Comparison of ENCODE assay signal across 10 mouse cellular contexts in the genomic region with DNA sequence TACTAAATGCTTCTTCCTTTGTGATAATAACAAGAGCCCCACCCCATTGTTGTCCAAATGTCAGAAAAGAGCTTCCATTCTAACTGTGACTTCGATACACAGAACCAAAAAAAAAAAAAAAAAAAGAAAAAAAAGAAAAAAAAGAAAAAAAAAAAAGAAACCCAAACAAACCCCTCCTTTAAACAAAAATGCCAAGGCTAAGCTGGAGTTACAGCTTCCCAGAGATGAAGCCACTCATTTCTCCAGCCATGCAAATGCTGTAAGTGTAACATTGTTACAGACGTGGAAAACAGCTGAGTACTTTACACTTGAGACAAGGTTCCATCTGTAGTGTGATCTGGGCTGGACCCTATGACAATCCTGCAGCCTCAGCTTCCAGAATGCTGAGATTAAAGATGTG. TPM values are rescaled to one million over a fixed set of nuclear protein-coding genes. Genes with fewer than 3 reads are reported as not detected.
A peak's percentile ranks its signal among the peaks of the same experiment; 100 is the strongest.
DNase-seq lines count a peak whose midpoint lies in the region; ATAC-seq lines count a peak whose summit lies in the region.
"Had no signal": no experiment of that assay in that cellular context is flagged by ENCODE, and none has a peak within 500 bp of the region (broad histone marks: within the 10 kb centered on the region; RNA-seq: fewer than 3 reads in every experiment).

No protein-coding gene starts in this region.

- H3K9ac ChIP-seq in forebrain, embryonic 13.5 days, result peak overlapping the region; percentile 71
- H3K9ac ChIP-seq in liver, embryonic 11.5 days (ENCODE audit: low read depth, low read length), result peak overlapping the region; percentile 75
- peak overlapping the region; percentile 74 for H3K9ac ChIP-seq in stomach, embryonic 16.5 days (ENCODE audit: low read length)

- ATAC-seq in megakaryocyte, adult 5-6 weeks (ENCODE audit: poor library complexity, severe bottlenecking), result no peak
- ATAC-seq in forebrain, embryonic 13.5 days, result no peak
- no peak for ATAC-seq in liver, embryonic 11.5 days (replicated peaks; ENCODE audit: low FRiP score)
- ATAC-seq in stomach, embryonic 16.5 days (ENCODE audit: insufficient read depth, low FRiP score), result no peak
- ATAC-seq: activated CD4-positive, CD25-positive, alpha-beta regulatory T cell, adult 4 months had no signal

- no peaks in the 10 kb centered on the region for H3K27me3 ChIP-seq in megakaryocyte, embryonic 14.5 days (replicated peaks)
- H3K27me3 ChIP-seq in forebrain, embryonic 13.5 days, result no peaks in the 10 kb centered on the region
- no peaks in the 10 kb centered on the region for H3K27me3 ChIP-seq in liver, embryonic 11.5 days (replicated peaks; ENCODE audit: control insufficient read depth, insufficient read depth, low read length)
- H3K27me3 ChIP-seq in stomach, embryonic 16.5 days (ENCODE audit: control insufficient read depth, insufficient read depth, low read length), result no peaks in the 10 kb centered on the region

- H3K36me3 ChIP-seq in megakaryocyte, embryonic 14.5 days (replicated peaks; ENCODE audit: low read length), result peaks cover 35% of the 10 kb centered on the region
- peaks cover 30% of the 10 kb centered on the region for H3K36me3 ChIP-seq in forebrain, embryonic 13.5 days (ENCODE audit: poor library complexity, severe bottlenecking)
- H3K36me3 ChIP-seq in liver, embryonic 11.5 days (ENCODE audit: control insufficient read depth, insufficient read depth, low read length), result peaks cover 26% of the 10 kb centered on the region
- peaks cover 18% of the 10 kb centered on the region for H3K36me3 ChIP-seq in stomach, embryonic 16.5 days (ENCODE audit: control insufficient read depth, insufficient read depth, low read length)

- peaks cover 56% of the 10 kb centered on the region for H3K4me1 ChIP-seq in megakaryocyte, embryonic 14.5 days
- H3K4me1 ChIP-seq in forebrain, embryonic 13.5 days, result peaks cover 46% of the 10 kb centered on the region
- peaks cover 24% of the 10 kb centered on the region for H3K4me1 ChIP-seq in liver, embryonic 11.5 days (replicated peaks; ENCODE audit: control insufficient read depth, insufficient read depth, low read length)
- H3K4me1 ChIP-seq in stomach, embryonic 16.5 days (ENCODE audit: control insufficient read depth, insufficient read depth, low read length), result peaks cover 25% of the 10 kb centered on the region

- H3K4me3 ChIP-seq in megakaryocyte, embryonic 14.5 days (replicated peaks), result peak overlapping the region; percentile 95
- peak overlapping the region; percentile 62 for H3K4me3 ChIP-seq in forebrain, embryonic 13.5 days
- peak overlapping the region; percentile 63 for H3K4me3 ChIP-seq in liver, embryonic 11.5 days (ENCODE audit: low read depth, low read length)
- peak overlapping the region; percentile 70 for H3K4me3 ChIP-seq in stomach, embryonic 16.5 days (replicated peaks; ENCODE audit: low read length)

- H3K9me3 ChIP-seq in megakaryocyte, embryonic 14.5 days, result peaks cover 3% of the 10 kb centered on the region; the same call in 1 of the 2 replicates
- H3K9me3 ChIP-seq in forebrain, embryonic 13.5 days (replicated peaks), result no peaks in the 10 kb centered on the region
- H3K9me3 ChIP-seq in liver, embryonic 11.5 days (ENCODE audit: control insufficient read depth, low read length), result no peaks in the 10 kb centered on the region
- no peaks in the 10 kb centered on the region for H3K9me3 ChIP-seq in stomach, embryonic 16.5 days (replicated peaks; ENCODE audit: control insufficient read depth, low read length)

- DNase-seq in liver, embryonic 11.5 days (ENCODE audit: low spot score), result no peak
- DNase-seq in cerebellum, adult 8-10 months, result no peak
- DNase-seq in adrenal gland, postnatal 36 days, result no peak
- no peak for DNase-seq in urinary bladder, postnatal 25 days (ENCODE audit: low spot score)
- DNase-seq: right cerebral cortex, postnatal 4 days had no signal

- H3K27ac ChIP-seq in forebrain, embryonic 13.5 days, result peak overlapping the region; percentile 88
- peak overlapping the region; percentile 95; the same call in 1 of the 2 replicates for H3K27ac ChIP-seq in liver, embryonic 11.5 days (ENCODE audit: low read depth, low read length)
- peak overlapping the region; percentile 99 for H3K27ac ChIP-seq in stomach, embryonic 16.5 days (ENCODE audit: low read length)

- WGBS in forebrain, embryonic 13.5 days, result 28% methylated on average over 2 of the region's 2 CpGs
- 22% methylated on average over 2 of the region's 2 CpGs for WGBS in liver, embryonic 11.5 days
- 17% methylated on average over 2 of the region's 2 CpGs for WGBS in stomach, embryonic 16.5 days

- peak overlapping the region; percentile 91 for H3K4me2 ChIP-seq in forebrain, embryonic 13.5 days
- peak overlapping the region; percentile 98 for H3K4me2 ChIP-seq in liver, embryonic 11.5 days
- peak overlapping the region; percentile 78 for H3K4me2 ChIP-seq in stomach, embryonic 16.5 days (ENCODE audit: low read depth, low read length)

RNA-seq across cellular contexts. Expression of a gene that starts 1.1 kb away (rescaled TPM):
- 16.4 and 53.9 TPM in 2 replicates for polyA plus RNA-seq in megakaryocyte, embryonic 14.5 days (2012; ENCODE audit: insufficient read depth, low replicate concordance)
- total RNA-seq in megakaryocyte, adult 5-6 weeks (2015), result 157 and 174 TPM in 2 replicates
- total RNA-seq in megakaryocyte, adult 5-6 weeks (2017), result 126 and 134 TPM in 2 replicates
- 352 TPM in 2 replicates for polyA plus RNA-seq in forebrain, embryonic 13.5 days (2015; fragmentation: Nextera tagmentation; extraction: Ambion mirVana)
- 498 and 502 TPM in 2 replicates for polyA plus RNA-seq in liver, embryonic 11.5 days (2014; fragmentation: Nextera tagmentation; extraction: Ambion mirVana)
- polyA plus RNA-seq in stomach, embryonic 16.5 days (2015; fragmentation: Nextera tagmentation; extraction: Ambion mirVana), result 322 and 323 TPM in 2 replicates
- total RNA-seq in adrenal gland, postnatal 36 days (2021), result 10 to 100 TPM; 25.1 to 36.1 TPM

RNA-seq across cellular contexts. Expression of a gene that starts 1.1 kb away (rescaled TPM):
- 22.7 and 67.6 TPM in 2 replicates for polyA plus RNA-seq in megakaryocyte, embryonic 14.5 days (2012; ENCODE audit: insufficient read depth, low replicate concordance)
- 42.9 and 51.6 TPM in 2 replicates for total RNA-seq in megakaryocyte, adult 5-6 weeks (2015)
- 52.4 and 55.1 TPM in 2 replicates for total RNA-seq in megakaryocyte, adult 5-6 weeks (2017)
- polyA plus RNA-seq in forebrain, embryonic 13.5 days (2015; fragmentation: Nextera tagmentation; extraction: Ambion mirVana), result 15.9 and 16.7 TPM in 2 replicates
- polyA plus RNA-seq in liver, embryonic 11.5 days (2014; fragmentation: Nextera tagmentation; extraction: Ambion mirVana), result 72.8 and 75.6 TPM in 2 replicates
- polyA plus RNA-seq in stomach, embryonic 16.5 days (2015; fragmentation: Nextera tagmentation; extraction: Ambion mirVana), result 96.5 and 103 TPM in 2 replicates
- 10 to 100 TPM; 89.6 to 93.7 TPM for total RNA-seq in adrenal gland, postnatal 36 days (2021)

RNA-seq across cellular contexts. Expression of a gene that starts 5.5 kb away (rescaled TPM):
- polyA plus RNA-seq in megakaryocyte, embryonic 14.5 days (2012; ENCODE audit: insufficient read depth, low replicate concordance), result 23.1 and 23.4 TPM in 2 replicates
- total RNA-seq in megakaryocyte, adult 5-6 weeks (2015), result 9.7 and 11.6 TPM in 2 replicates
- 10.8 and 11.8 TPM in 2 replicates for total RNA-seq in megakaryocyte, adult 5-6 weeks (2017)
- polyA plus RNA-seq in forebrain, embryonic 13.5 days (2015; fragmentation: Nextera tagmentation; extraction: Ambion mirVana), result 36.3 and 39.4 TPM in 2 replicates
- polyA plus RNA-seq in liver, embryonic 11.5 days (2014; fragmentation: Nextera tagmentation; extraction: Ambion mirVana), result 34.3 and 37.8 TPM in 2 replicates
- polyA plus RNA-seq in stomach, embryonic 16.5 days (2015; fragmentation: Nextera tagmentation; extraction: Ambion mirVana), result 27.5 and 28.6 TPM in 2 replicates
- 10 to 100 TPM; 23.3 to 30.0 TPM for total RNA-seq in adrenal gland, postnatal 36 days (2021)

RNA-seq across cellular contexts. Expression of a gene that starts 12.9 kb away (rescaled TPM):
- 35.3 and 137 TPM in 2 replicates for polyA plus RNA-seq in megakaryocyte, embryonic 14.5 days (2012; ENCODE audit: insufficient read depth, low replicate concordance)
- 23.2 and 28.2 TPM in 2 replicates for total RNA-seq in megakaryocyte, adult 5-6 weeks (2015)
- total RNA-seq in megakaryocyte, adult 5-6 weeks (2017), result 11.2 and 18.2 TPM in 2 replicates
- 30.4 and 32.4 TPM in 2 replicates for polyA plus RNA-seq in forebrain, embryonic 13.5 days (2015; fragmentation: Nextera tagmentation; extraction: Ambion mirVana)
- 35.5 and 37.7 TPM in 2 replicates for polyA plus RNA-seq in liver, embryonic 11.5 days (2014; fragmentation: Nextera tagmentation; extraction: Ambion mirVana)
- polyA plus RNA-seq in stomach, embryonic 16.5 days (2015; fragmentation: Nextera tagmentation; extraction: Ambion mirVana), result 21.1 and 23.4 TPM in 2 replicates
- 10 to 100 TPM; 35.0 to 40.6 TPM for total RNA-seq in adrenal gland, postnatal 36 days (2021)

RNA-seq across cellular contexts. Expression of a gene that starts 14.5 kb away (rescaled TPM):
- 0.31 and 0.95 TPM in 2 replicates for polyA plus RNA-seq in megakaryocyte, embryonic 14.5 days (2012; ENCODE audit: insufficient read depth, low replicate concordance)
- total RNA-seq in megakaryocyte, adult 5-6 weeks (2015), result 1.6 and 2.3 TPM in 2 replicates
- 0.37 and 0.44 TPM in 2 replicates for total RNA-seq in megakaryocyte, adult 5-6 weeks (2017)
- 0.52 and 0.55 TPM in 2 replicates for polyA plus RNA-seq in forebrain, embryonic 13.5 days (2015; fragmentation: Nextera tagmentation; extraction: Ambion mirVana)
- not detected in 2 replicates for polyA plus RNA-seq in liver, embryonic 11.5 days (2014; fragmentation: Nextera tagmentation; extraction: Ambion mirVana)
- polyA plus RNA-seq in stomach, embryonic 16.5 days (2015; fragmentation: Nextera tagmentation; extraction: Ambion mirVana), result not detected in 2 replicates
- 1 to 10 TPM in 1 of 2 experiments, under 1 TPM in 1; 0.40 to 1.3 TPM for total RNA-seq in adrenal gland, postnatal 36 days (2021)
